Mouse (Mus musculus) adrenal gland, adult 18-20 months (tissue): ENCODE data around the gene Gm13275. TPM values are rescaled to one million over a fixed set of nuclear protein-coding genes. Genes with fewer than 3 reads are reported as not detected.
A peak's percentile ranks its signal among the peaks of the same experiment; 100 is the strongest.
"Not testable (repeated sequence)": the region's sequence is repeated elsewhere in the genome, so short reads cannot be mapped to it uniquely, and the experiment has no call there.

Experiments
- DNase-seq, 2 experiments: peaks; one replicate each; pipeline ENCODE4 v3.0.0; 2021 to 2022; ENCODE audit warnings: low spot score in 2 of 2
- total RNA-seq, 2 experiments: library from RNA; stranded (reverse); gene quantifications; 1 replicate in 1 of 2; 2 replicates in 1 of 2; pipeline ENCODE4 v1.2.3; 2021

Gm13275 gene
- total RNA-seq, 2 experiments from 2014 or later, result not detected

DNA sequence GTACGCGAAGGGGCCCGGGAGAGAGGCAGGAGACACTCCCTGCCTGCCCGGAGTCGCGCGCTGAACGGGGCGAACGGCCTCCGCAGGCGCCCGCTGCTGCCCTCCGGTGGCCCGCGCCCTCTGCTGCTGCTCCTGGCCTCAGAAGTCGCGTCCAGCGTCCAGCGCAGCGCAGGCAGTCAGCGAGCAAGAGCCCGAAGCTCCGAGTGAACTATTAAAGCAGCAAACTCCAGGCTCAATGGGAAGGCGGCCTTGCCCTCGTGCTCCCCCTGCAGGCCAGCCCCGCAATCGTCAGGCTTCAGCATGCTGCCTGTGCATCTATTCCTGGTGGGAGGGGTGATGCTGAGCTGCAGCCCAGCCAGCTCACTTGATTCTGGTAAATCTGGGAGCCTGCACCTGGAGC, 2.8 kb downstream of the Gm13275 start, which contains the start of gene Gm13279:
Gene Gm13279 (plus strand): TSS at position 301 of the 400 bp plus-strand sequence.
- DNase-seq, result not testable (repeated sequence)

- not testable (repeated sequence) for DNase-seq
Measured at GRCm38 (mm10) chr4:88799365-88799764, 5.1 kb downstream of the Gm13275 start, which contains the start of gene Gm13285. Gene Gm13285 (plus strand): TSS chr4:88799665.

DNA sequence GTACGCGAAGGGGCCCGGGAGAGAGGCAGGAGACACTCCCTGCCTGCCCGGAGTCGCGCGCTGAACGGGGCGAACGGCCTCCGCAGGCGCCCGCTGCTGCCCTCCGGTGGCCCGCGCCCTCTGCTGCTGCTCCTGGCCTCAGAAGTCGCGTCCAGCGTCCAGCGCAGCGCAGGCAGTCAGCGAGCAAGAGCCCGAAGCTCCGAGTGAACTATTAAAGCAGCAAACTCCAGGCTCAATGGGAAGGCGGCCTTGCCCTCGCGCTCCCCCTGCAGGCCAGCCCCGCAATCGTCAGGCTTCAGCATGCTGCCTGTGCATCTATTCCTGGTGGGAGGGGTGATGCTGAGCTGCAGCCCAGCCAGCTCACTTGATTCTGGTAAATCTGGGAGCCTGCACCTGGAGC, 8.7 kb downstream of the Gm13275 start, which contains the start of gene Gm13287:
Gene Gm13287 (plus strand): TSS at position 301 of the 400 bp plus-strand sequence.
- not testable (repeated sequence) for DNase-seq

GRCm38 (mm10) chr4:88805231-88805630, 10.9 kb downstream of the Gm13275 start, which contains the start of gene Gm13288:
Gene Gm13288 (plus strand): TSS chr4:88805531.
- not testable (repeated sequence) for DNase-seq

DNA sequence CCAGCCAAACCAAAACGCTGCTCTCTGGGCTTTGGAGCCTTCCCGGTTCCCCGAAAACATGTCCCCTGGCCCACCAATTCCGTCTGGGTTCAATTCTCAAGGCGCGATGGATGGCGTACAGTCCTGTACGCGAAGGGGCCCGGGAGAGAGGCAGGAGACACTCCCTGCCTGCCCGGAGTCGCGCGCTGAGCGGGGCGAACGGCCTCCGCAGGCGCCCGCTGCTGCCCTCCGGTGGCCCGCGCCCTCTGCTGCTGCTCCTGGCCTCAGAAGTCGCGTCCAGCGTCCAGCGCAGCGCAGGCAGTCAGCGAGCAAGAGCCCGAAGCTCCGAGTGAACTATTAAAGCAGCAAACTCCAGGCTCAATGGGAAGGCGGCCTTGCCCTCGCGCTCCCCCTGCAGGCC, 11.5 kb downstream of the Gm13275 start:
- peak; percentile 19 to 30 for DNase-seq

GRCm38 (mm10) chr4:88815928-88816327, 21.6 kb downstream of the Gm13275 start, which contains the start of gene Ifna7:
Gene Ifna7 (plus strand): TSS chr4:88816228.
- DNase-seq, result no peak

GRCm38 (mm10) chr4:88819659-88820058, 25.4 kb downstream of the Gm13275 start, which contains the start of gene Ifna11:
Gene Ifna11 (plus strand): TSS chr4:88819959.
- no peak for DNase-seq

DNA sequence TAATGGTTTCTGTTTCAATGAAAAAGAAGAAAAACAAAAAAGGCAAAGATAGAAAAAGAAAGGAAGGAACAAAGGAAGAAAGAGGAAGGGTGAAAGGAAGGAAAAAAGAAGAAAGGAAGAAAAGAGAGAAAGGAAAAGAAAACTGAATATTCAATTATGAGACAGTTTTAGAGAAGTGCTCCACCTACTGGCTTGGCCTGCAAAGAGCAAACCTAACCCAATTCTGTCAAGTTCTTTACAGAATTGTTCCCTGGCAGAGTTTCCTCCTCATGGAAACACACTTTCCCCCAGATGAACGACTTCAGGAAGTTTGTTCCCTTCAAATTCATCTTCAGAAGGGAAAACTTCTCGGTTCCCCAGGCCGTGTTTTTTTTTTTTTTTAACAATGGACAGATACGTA, 28.7 kb downstream of the Gm13275 start:
- DNase-seq, result no peak

GRCm38 (mm10) chr4:88827116-88827515, 32.8 kb downstream of the Gm13275 start, which contains the start of gene Ifna6:
Gene Ifna6 (plus strand): TSS chr4:88827416.
- DNase-seq, result not testable (repeated sequence)

- peak in 1 of 2 experiments; percentile 21 for DNase-seq
Measured at GRCm38 (mm10) chr4:88830523-88830922, 36.2 kb downstream of the Gm13275 start.

GRCm38 (mm10) chr4:88835225-88835624, 40.9 kb downstream of the Gm13275 start, which contains the start of gene Ifna5:
Gene Ifna5 (plus strand): TSS chr4:88835525.
- DNase-seq, result not testable (repeated sequence)

- DNase-seq, result no peak
Measured at GRCm38 (mm10) chr4:88838828-88839227, 44.5 kb downstream of the Gm13275 start.

- no peak for DNase-seq
Measured at GRCm38 (mm10) chr4:88840058-88840457, 45.8 kb downstream of the Gm13275 start.

DNA sequence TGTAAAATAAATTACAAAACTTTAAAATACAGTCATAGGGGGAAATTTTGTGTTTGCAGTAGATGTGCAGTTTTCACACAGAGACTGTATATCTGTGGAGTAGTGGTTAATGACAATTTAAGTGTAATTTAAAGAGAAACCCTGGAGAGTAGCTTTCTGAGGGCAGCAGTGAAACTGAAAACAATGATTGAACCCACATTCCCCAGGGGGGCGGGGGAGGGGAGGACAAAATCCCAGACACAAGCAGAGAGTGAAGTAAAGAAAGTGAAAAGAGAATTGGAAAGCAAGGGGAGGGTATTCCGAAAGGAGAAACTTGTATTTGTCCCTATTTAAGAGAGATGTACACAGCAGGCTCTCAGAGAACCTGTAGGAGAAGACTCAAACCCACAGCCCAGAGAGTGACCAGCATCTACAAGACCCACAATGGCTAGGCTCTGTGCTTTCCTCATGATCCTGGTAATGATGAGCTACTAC, 47.2 kb downstream of the Gm13275 start, which contains the start of gene Ifna4:
Gene Ifna4 (plus strand): TSS at position 424 of the 474 bp plus-strand sequence.
- DNase-seq, result no peak

Other genes starting within 250 kb of the Gm13275 start
- gene Ifna15, start 236.2 kb upstream of the Gm13275 start, total RNA-seq, result not detected
- not detected for gene Ifna14, start 222.7 kb upstream of the Gm13275 start, total RNA-seq
- gene Ifna9, start 202.1 kb upstream of the Gm13275 start, total RNA-seq, result not detected
- gene Ifna12, start 191.1 kb upstream of the Gm13275 start, total RNA-seq, result not detected
- not detected for gene C87499, start 160.1 kb upstream of the Gm13275 start, total RNA-seq
- gene Ifna13, start 150.0 kb upstream of the Gm13275 start, total RNA-seq, result not detected
- gene Ifna16, start 117.6 kb upstream of the Gm13275 start, total RNA-seq, result not detected
- gene Ifna2, start 110.6 kb upstream of the Gm13275 start, total RNA-seq, result not detected
- not detected for gene Ifnab, start 103.1 kb upstream of the Gm13275 start, total RNA-seq
- gene Gm26566, start 72.7 kb upstream of the Gm13275 start, total RNA-seq, result under 1 TPM in 1 of 2 experiments, not detected in 1; 0.40 TPM
- gene Klhl9, start 72.0 kb upstream of the Gm13275 start, total RNA-seq, result 10 to 100 TPM; 77.8 to 85.0 TPM
- gene Gm13271, start 39.6 kb upstream of the Gm13275 start, total RNA-seq, result not detected
- gene Gm13283, start 34.4 kb upstream of the Gm13275 start, total RNA-seq, result not detected
- not detected for gene Gm13290, start 20.7 kb upstream of the Gm13275 start, total RNA-seq
- not detected for gene Gm13289, start 17.6 kb upstream of the Gm13275 start, total RNA-seq
- not detected for gene Gm13272, start 14.6 kb upstream of the Gm13275 start, total RNA-seq
- gene Ifnz, start 12.4 kb upstream of the Gm13275 start, total RNA-seq, result not detected
- not detected for gene Gm13276, start 8.8 kb upstream of the Gm13275 start, total RNA-seq
- gene Gm13277, start 5.9 kb upstream of the Gm13275 start, total RNA-seq, result not detected
- not detected for gene Gm13278, start 2.9 kb upstream of the Gm13275 start, total RNA-seq
- not detected for gene Gm13279, start 2.9 kb downstream of the Gm13275 start, total RNA-seq
- gene Gm13285, start 5.2 kb downstream of the Gm13275 start, total RNA-seq, result not detected
- gene Gm13287, start 8.8 kb downstream of the Gm13275 start, total RNA-seq, result not detected
- gene Gm13288, start 11.0 kb downstream of the Gm13275 start, total RNA-seq, result not detected
- gene Ifna7, start 21.7 kb downstream of the Gm13275 start, total RNA-seq, result not detected
- not detected for gene Ifna11, start 25.5 kb downstream of the Gm13275 start, total RNA-seq
- not detected for gene Ifna6, start 32.9 kb downstream of the Gm13275 start, total RNA-seq
- not detected for gene Ifna5, start 41.0 kb downstream of the Gm13275 start, total RNA-seq
- not detected for gene Ifna4, start 47.4 kb downstream of the Gm13275 start, total RNA-seq
- gene Ifna1, start 55.6 kb downstream of the Gm13275 start, total RNA-seq, result not detected
- not detected for gene Ifne, start 85.7 kb downstream of the Gm13275 start, total RNA-seq